Mouse (Mus musculus) spleen, adult 2 months (tissue): ENCODE data around the gene Psg28.
"Not testable (repeated sequence)": the region's sequence is repeated elsewhere in the genome, so short reads cannot be mapped to it uniquely, and the experiment has no call there.

Experiments
- CTCF ChIP-seq: fragments of 200-500 bp; IDR thresholded peaks from 2 replicates; pipeline ENCODE4 v1.5.1; 2011; ENCODE audit warnings: mild to moderate bottlenecking, inconsistent platforms; ENCODE audit not compliant: insufficient read depth, insufficient read length, insufficient replicate concordance; ENCODE audit errors: extremely low read depth
- POLR2A ChIP-seq: fragments of 200-500 bp; IDR thresholded peaks from 2 replicates; pipeline ENCODE4 v1.6.1; 2011; ENCODE audit warnings: low read depth, low read length, inconsistent platforms

DNA sequence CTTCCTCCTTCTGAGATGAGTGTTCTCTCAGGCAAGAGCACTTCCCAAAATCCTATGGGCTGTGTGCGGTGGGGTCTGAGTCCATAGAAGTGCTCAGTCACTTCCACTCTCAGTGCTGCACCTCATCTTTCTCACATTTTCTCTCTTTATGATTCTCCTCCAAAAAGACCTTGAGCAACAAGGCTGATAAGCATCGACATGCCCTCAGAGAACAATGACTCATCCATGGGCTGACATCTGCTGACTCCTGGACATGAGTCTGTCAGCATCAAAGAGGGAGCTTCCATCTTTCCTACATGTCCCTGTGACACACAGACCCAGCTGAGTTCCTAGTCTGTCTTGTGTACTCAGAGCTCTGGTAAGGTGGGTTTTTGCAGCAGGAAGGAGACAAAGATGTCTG, at the start of gene Psg28:
- TF ChIP-seq CTCF, POLR2A: not testable (repeated sequence)
